Mouse (Mus musculus): ENCODE measurements around the gene Gm20498. TPM values are rescaled to one million over a fixed set of nuclear protein-coding genes. Genes with fewer than 3 reads are reported as not detected.
"Not testable (repeated sequence)": the region's sequence is repeated elsewhere in the genome, so short reads cannot be mapped to it uniquely, and the experiment has no call there.

Gm20498 gene
- total RNA-seq (2021) = 10 to 100 TPM; 35.1 to 38.3 TPM
- long read RNA-seq, experiment 1, transcript Gm20498-202 (6 exons, 1,043 nt) = major isoform, 14 of 19 reads
- long read RNA-seq, experiment 1, partial matches to known transcripts = 0 of 19 reads
- long read RNA-seq, experiment 1, other reads (novel, unspliced or antisense) = 3 of 19 reads
- long read RNA-seq, experiment 2, transcript Gm20498-202 (6 exons, 1,043 nt) = major isoform, 7 of 10 reads
- long read RNA-seq, experiment 2, partial matches to known transcripts = 0 of 10 reads
- long read RNA-seq, experiment 2, other reads (novel, unspliced or antisense) = 1 of 10 reads

GRCm38 (mm10) chr12:81532316-81533028 lies at the start of gene Gm20498, which contains the start of gene Synj2bp:
Gene Gm20498, minus strand, starts transcription at chr12:81532905.
Gene Synj2bp, minus strand, starts transcription at chr12:81532911.
- DNase-seq (ENCODE audit: low spot score in 2 of 2) = peak; percentile 77 to 87
- intact Hi-C loops (cut with DNase I) = no loop called here

GRCm38 (mm10) chr12:81568374-81568773 lies 35.7 kb upstream of the Gm20498 start, which contains the start of gene Adam21:
Gene Adam21, minus strand, starts transcription at chr12:81568474.
- DNase-seq (ENCODE audit: low spot score in 2 of 2) = no peak
- intact Hi-C loops (cut with DNase I) = no loop called here

GRCm38 (mm10) chr12:81567931-81568330 lies 35.2 kb upstream of the Gm20498 start:
- intact Hi-C loops (cut with DNase I) = no loop called here
- DNase-seq (ENCODE audit: low spot score in 2 of 2) = no peak

- intact Hi-C loops (cut with DNase I) = no loop called here
- DNase-seq (ENCODE audit: low spot score in 2 of 2) = no peak
These were observed 31.5 kb upstream of the Gm20498 start for GRCm38 (mm10) chr12:81564173-81564572.

- intact Hi-C loops (cut with DNase I) = no loop called here
- DNase-seq (ENCODE audit: low spot score in 2 of 2) = no peak
These were observed 16.6 kb upstream of the Gm20498 start for GRCm38 (mm10) chr12:81549286-81549685.

GRCm38 (mm10) chr12:81547163-81547562 lies 14.5 kb upstream of the Gm20498 start:
- no peak for DNase-seq (ENCODE audit: low spot score in 2 of 2)
- intact Hi-C loops (cut with DNase I) = no loop called here

GRCm38 (mm10) chr12:81533029-81533419 lies 319 bp upstream of the Gm20498 start:
- no peak for DNase-seq (ENCODE audit: low spot score in 2 of 2)
- intact Hi-C loops (cut with DNase I) = no loop called here

GRCm38 (mm10) chr12:81530587-81530986 lies 2.1 kb downstream of the Gm20498 start:
- intact Hi-C loops (cut with DNase I) = not testable (repeated sequence)

GRCm38 (mm10) chr12:81496906-81497305 lies 35.8 kb downstream of the Gm20498 start:
- not testable (repeated sequence) for DNase-seq (ENCODE audit: low spot score in 2 of 2)
- intact Hi-C loops (cut with DNase I) = loop anchor here (10.0 kb wide), 1 partner anchor 98 kb away; the partner anchor contains the start of gene Med6

More at GRCm38 (mm10) chr12:81530587-81530986, 2.1 kb downstream of the Gm20498 start:
- DNase-seq (ENCODE audit: low spot score in 2 of 2) = not testable (repeated sequence)

GRCm38 (mm10) chr12:81490491-81490890 lies 42.2 kb downstream of the Gm20498 start:
- intact Hi-C loops (cut with DNase I) = loop anchor here (10.0 kb wide), 1 partner anchor 104 kb away; the partner anchor contains the start of gene Med6
- DNase-seq (ENCODE audit: low spot score in 2 of 2) = no peak

GRCm38 (mm10) chr12:81485311-81485710 lies 47.4 kb downstream of the Gm20498 start:
- intact Hi-C loops (cut with DNase I) = no loop called here
- DNase-seq (ENCODE audit: low spot score in 2 of 2) = no peak

GRCm38 (mm10) chr12:81484727-81485191 lies 47.9 kb downstream of the Gm20498 start, which contains the start of gene Cox16:
Gene Cox16, minus strand, starts transcription at chr12:81485127.
- intact Hi-C loops (cut with DNase I) = no loop called here
- DNase-seq (ENCODE audit: low spot score in 2 of 2) = peak; percentile 84 to 85

GRCm38 (mm10) chr12:81484212-81484611 lies 48.5 kb downstream of the Gm20498 start:
- DNase-seq (ENCODE audit: low spot score in 2 of 2) = no peak
- intact Hi-C loops (cut with DNase I) = no loop called here

- intact Hi-C loops (cut with DNase I) = no loop called here
- DNase-seq (ENCODE audit: low spot score in 2 of 2) = no peak
These were observed 49.0 kb downstream of the Gm20498 start for GRCm38 (mm10) chr12:81483656-81484055.

GRCm38 (mm10) chr12:81459051-81459450 lies 73.7 kb downstream of the Gm20498 start:
- intact Hi-C loops (cut with DNase I); DNase-seq (ENCODE audit: low spot score in 2 of 2): not testable (repeated sequence)

- intact Hi-C loops (cut with DNase I); DNase-seq (ENCODE audit: low spot score in 2 of 2): not testable (repeated sequence)
These were observed 93.7 kb downstream of the Gm20498 start for GRCm38 (mm10) chr12:81438985-81439384.

- intact Hi-C loops (cut with DNase I); DNase-seq (ENCODE audit: low spot score in 2 of 2): not testable (repeated sequence)
These were observed 97.9 kb downstream of the Gm20498 start for GRCm38 (mm10) chr12:81434778-81435177.

GRCm38 (mm10) chr12:81421846-81422245 lies 110.9 kb downstream of the Gm20498 start, which contains the start of gene Adam4:
Gene Adam4, minus strand, starts transcription at chr12:81421946.
- no peak for DNase-seq (ENCODE audit: low spot score in 2 of 2)
- intact Hi-C loops (cut with DNase I) = no loop called here

- intact Hi-C loops (cut with DNase I) = no loop called here
- DNase-seq (ENCODE audit: low spot score in 2 of 2) = peak; percentile 57 to 68
These were observed 119.5 kb downstream of the Gm20498 start for GRCm38 (mm10) chr12:81413211-81413610.

- no peak for DNase-seq (ENCODE audit: low spot score in 2 of 2)
- intact Hi-C loops (cut with DNase I) = no loop called here
These were observed 123.7 kb downstream of the Gm20498 start for GRCm38 (mm10) chr12:81408966-81409365.
